Mouse (Mus musculus) activated CD4-positive, CD25-positive, alpha-beta regulatory T cell, adult 4 months (primary cell): ENCODE data around the gene Slc39a5. TPM values are rescaled to one million over a fixed set of nuclear protein-coding genes. Genes with fewer than 3 reads are reported as not detected.

Experiments
- ATAC-seq: one replicate; pipeline ENCODE4 v1.8.0; 2017
- polyA plus RNA-seq, 2 experiments: library from polyadenylated mRNA; unstranded; fragments of 100-300 nt; shearing (Covaris generic); gene quantifications; one replicate each; pipeline ENCODE4 v1.2.1; 2017

Slc39a5 gene
- polyA plus RNA-seq, 2 experiments from 2014 or later, result not detected

DNA sequence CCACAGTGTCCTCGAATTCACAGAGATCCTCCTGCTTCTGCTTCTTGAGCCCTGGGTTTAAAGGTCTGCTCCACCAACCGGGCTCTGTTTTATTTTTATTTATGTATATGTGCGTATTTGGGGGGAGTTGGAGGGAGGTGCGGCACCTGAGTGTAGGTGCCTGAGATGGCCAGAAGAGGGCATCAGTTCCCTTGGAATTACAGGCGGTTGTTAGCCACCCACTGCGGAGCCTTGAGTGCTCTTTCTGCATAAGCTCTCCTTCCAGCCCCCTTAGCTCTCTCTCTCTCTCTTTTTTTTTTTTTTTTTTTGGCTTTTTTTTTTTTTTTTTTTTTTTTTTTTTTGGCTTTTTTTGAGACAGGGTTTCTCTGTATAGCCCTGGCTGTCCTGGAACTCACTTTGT is 26.6 kb downstream of the Slc39a5 start:
- ATAC-seq, result no peak

DNA sequence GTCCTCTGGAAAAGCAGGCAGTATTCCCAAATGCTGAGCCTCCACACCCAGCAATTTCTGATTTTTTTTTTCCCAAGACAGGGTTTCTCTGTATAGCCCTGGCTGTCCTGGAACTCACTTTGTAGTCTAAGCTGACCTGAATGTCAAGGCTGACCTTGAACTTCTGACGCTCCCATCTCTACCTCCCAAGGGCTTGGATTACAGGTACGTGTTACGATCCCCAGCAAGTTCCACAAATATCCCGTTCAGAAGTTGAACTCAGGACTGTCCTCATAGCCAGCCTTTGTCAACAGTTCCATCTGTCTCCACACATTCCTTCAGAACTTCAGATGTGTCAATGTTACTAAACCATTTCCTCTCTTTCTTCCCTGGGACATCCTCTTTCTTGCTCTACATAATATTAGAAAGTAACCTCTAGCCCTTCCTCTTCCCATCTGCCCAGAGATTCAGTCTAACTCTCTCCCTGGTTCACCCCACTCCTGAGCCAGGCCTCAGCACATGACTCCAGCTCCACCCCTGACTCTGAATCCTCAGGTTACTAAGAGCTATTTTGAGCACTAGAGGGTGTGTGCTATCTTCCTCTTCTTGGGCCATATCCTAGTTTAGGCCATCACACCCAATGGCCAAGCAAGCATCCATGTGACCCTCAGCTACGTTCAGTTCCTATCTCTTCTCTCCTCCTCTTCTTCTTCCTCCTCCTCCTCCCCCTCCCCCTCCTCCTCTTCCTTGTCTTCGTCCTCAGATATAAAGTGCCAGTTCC is 27.9 kb downstream of the Slc39a5 start:
- ATAC-seq, result no peak

GRCm38 (mm10) chr10:128372142-128372541 is 28.9 kb downstream of the Slc39a5 start:
- no peak for ATAC-seq

DNA sequence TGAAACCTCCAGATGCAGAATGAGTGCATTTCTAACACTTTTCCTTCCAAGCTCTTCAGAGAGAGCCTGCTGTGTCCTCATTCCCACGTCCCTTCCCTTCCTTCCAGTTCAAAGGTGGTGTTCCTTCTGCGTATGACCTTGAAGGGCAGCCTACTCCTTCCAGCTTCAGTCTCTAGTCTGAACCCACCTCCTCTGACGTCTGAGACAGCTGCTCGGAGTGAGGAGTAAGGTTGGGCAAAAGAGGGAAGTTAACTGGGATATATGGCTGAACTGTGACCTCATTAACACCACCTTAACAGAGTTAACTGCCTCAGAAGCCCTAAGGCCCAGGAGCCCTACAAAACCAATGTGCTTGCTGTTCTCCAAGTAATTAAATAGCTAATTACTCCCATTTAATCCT is 30.4 kb downstream of the Slc39a5 start:
- no peak for ATAC-seq

GRCm38 (mm10) chr10:128370021-128370420 is 31.0 kb downstream of the Slc39a5 start:
- ATAC-seq, result no peak

DNA sequence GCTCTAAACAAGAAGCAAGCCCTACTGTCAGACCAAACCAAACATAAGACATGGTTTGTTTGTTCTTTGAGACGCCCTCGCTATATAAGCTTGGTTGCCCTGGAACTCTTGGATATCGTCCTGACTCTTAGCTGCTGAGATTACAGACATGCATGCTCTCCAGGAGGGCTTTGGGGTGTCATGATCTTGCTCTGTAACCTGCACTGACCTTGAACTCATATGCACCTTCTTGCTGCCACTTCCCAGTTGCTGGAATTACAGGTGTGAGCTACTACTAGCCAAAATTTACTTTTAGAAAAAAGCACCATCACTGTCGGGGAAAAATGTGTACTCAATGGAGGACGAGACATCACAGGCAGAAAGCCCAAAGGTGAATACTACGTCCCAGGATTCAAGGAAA is 31.4 kb downstream of the Slc39a5 start:
- no peak for ATAC-seq

DNA sequence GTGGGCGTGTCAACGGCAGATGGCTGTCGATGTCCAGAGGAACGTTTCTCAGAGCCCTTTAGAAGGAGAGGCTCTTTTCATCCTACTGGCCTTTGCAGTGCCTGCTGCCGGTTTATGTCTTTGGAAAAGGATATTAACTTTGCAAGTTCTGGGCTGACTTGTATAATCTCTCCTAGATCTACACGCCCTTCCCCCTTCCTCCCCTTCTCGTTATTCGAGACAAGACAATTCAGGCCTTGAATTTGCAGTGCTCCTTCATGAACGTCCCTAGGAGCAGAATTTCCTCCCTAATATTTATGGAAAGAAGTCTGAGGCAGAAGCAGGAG is 31.8 kb downstream of the Slc39a5 start:
- no peak for ATAC-seq

DNA sequence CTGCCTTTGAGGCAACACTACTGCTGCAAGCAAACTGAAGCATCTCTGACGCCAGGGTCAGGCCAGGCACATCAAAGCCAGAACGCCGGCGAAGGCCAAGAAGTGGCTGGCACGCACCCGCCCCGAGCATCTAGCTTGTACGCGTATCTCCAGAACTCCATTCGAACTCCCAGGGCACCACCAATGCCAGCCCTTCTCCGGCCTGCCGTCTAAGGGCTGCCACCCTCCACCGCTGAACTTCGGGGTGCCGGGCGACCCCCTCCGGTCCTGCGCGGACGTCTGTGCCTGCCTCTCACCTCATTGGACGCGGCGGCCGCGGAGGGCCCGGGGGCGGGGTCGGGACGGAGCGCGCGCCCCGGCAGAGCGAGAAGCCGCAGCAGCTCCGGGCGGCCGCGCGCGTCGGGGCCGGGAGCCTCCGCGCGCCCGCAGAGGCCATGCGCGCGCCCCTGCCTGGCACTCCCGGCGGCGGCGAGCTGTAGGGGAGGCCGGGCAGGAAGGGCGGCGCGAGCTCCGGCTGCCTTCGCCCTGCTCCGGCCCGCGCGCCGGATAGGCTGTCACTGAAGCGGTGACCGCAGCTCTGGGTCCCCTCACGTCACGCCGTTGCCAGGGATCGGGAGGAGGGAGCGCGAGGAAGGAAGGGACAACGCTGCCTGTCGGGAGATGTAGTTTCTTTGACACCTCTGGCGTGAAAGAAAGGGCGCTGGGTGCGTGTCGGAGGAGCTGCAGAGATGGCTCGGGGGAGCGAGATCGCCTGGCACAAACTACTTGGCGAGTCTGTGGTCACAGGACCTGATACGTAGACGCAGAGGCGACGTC is 32.4 kb downstream of the Slc39a5 start, which contains the start of gene Coq10a:
Gene Coq10a, minus strand, starts transcription at position 596 of the 816 bp plus-strand sequence.
- peak; percentile 84 for ATAC-seq

- ATAC-seq, result no peak
Measured at GRCm38 (mm10) chr10:128367899-128368401, 33.1 kb downstream of the Slc39a5 start.

- ATAC-seq, result no peak
Measured at GRCm38 (mm10) chr10:128362568-128362967, 38.5 kb downstream of the Slc39a5 start.

- no peak for ATAC-seq
Measured at GRCm38 (mm10) chr10:128361836-128362235, 39.2 kb downstream of the Slc39a5 start.

DNA sequence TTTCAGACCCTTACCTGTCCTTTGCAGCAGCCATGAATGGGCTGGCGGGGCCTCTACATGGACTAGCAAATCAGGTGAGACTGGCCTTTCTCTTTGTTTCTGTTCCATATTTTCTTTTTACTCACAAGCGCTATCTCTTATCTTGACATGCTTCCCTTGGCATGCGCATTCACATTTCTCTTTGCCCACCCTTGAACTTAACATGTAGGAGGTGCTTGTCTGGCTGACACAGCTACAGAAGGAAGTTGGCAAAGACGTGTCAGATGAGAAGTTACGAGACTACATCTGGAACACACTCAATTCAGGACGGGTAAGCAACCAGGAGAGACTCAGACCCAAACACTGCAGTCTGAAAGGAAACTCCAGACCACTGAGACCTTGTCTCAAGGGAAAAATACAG is 41.8 kb downstream of the Slc39a5 start:
- ATAC-seq, result no peak

- ATAC-seq, result no peak
Measured at GRCm38 (mm10) chr10:128358796-128359195, 42.2 kb downstream of the Slc39a5 start.

- no peak for ATAC-seq
Measured at GRCm38 (mm10) chr10:128347541-128347940, 53.5 kb downstream of the Slc39a5 start.

Other genes with a start within 250 kb of the Slc39a5 start
- gene Rbms2, start 220.9 kb downstream of the Slc39a5 start, polyA plus RNA-seq, result 10 to 100 TPM; 20.9 to 25.0 TPM
- under 1 TPM in 1 of 2 experiments, not detected in 1; 0.26 TPM for gene Gls2, start 206.8 kb downstream of the Slc39a5 start, polyA plus RNA-seq
- 10 to 100 TPM; 13.3 to 15.6 TPM for gene Spryd4, start 189.4 kb downstream of the Slc39a5 start, polyA plus RNA-seq
- not detected for gene Mip, start 175.4 kb downstream of the Slc39a5 start, polyA plus RNA-seq
- gene Timeless, start 169.2 kb downstream of the Slc39a5 start, polyA plus RNA-seq, result 10 to 100 TPM; 23.7 to 35.9 TPM
- not detected for gene Apon, start 147.1 kb downstream of the Slc39a5 start, polyA plus RNA-seq
- not detected for gene Apof, start 132.6 kb downstream of the Slc39a5 start, polyA plus RNA-seq
- gene Stat2, start 130.7 kb downstream of the Slc39a5 start, polyA plus RNA-seq, result 10 to 100 TPM; 45.6 to 66.1 TPM
- not detected for gene Il23a, start 102.5 kb downstream of the Slc39a5 start, polyA plus RNA-seq
- 10 to 100 TPM; 18.9 to 21.1 TPM for gene Pan2, start 97.9 kb downstream of the Slc39a5 start, polyA plus RNA-seq
- 100 to 1,000 TPM in 1 of 2 experiments, 10 to 100 TPM in 1; 96.7 to 115 TPM for gene Cnpy2, start 78.8 kb downstream of the Slc39a5 start, polyA plus RNA-seq
- 100 to 1,000 TPM; 145 to 149 TPM for gene Cs, start 63.5 kb downstream of the Slc39a5 start, polyA plus RNA-seq
- 10 to 100 TPM; 14.3 to 20.3 TPM for gene Coq10a, start 32.2 kb downstream of the Slc39a5 start, polyA plus RNA-seq
- gene Ankrd52, start 24.1 kb downstream of the Slc39a5 start, polyA plus RNA-seq, result 1 to 10 TPM; 2.6 to 4.5 TPM
- gene Nabp2, start 10.3 kb upstream of the Slc39a5 start, polyA plus RNA-seq, result 10 to 100 TPM; 75.0 to 81.0 TPM
- gene Rnf41, start 10.4 kb upstream of the Slc39a5 start, polyA plus RNA-seq, result 10 to 100 TPM; 26.1 to 39.3 TPM
- gene Smarcc2, start 58.0 kb upstream of the Slc39a5 start, polyA plus RNA-seq, result 10 to 100 TPM; 53.8 to 54.8 TPM
- 1,000 to 10,000 TPM; 1,113 TPM for gene Myl6, start 92.9 kb upstream of the Slc39a5 start, polyA plus RNA-seq
- gene Myl6b, start 97.5 kb upstream of the Slc39a5 start, polyA plus RNA-seq, result 1 to 10 TPM; 2.0 to 6.9 TPM
- gene Esyt1, start 124.6 kb upstream of the Slc39a5 start, polyA plus RNA-seq, result 10 to 100 TPM; 77.5 to 80.7 TPM
- gene Zc3h10, start 146.5 kb upstream of the Slc39a5 start, polyA plus RNA-seq, result 10 to 100 TPM in 1 of 2 experiments, 1 to 10 TPM in 1; 6.4 to 10.1 TPM
- gene Rpl41, start 148.1 kb upstream of the Slc39a5 start, polyA plus RNA-seq, result 1,000 to 10,000 TPM; 5,950 to 7,803 TPM
- 100 to 1,000 TPM; 136 to 160 TPM for gene Pa2g4, start 164.8 kb upstream of the Slc39a5 start, polyA plus RNA-seq
- 1 to 10 TPM; 4.1 to 4.2 TPM for gene Erbb3, start 188.4 kb upstream of the Slc39a5 start, polyA plus RNA-seq
- 1,000 to 10,000 TPM; 1,759 to 1,796 TPM for gene Rps26, start 225.5 kb upstream of the Slc39a5 start, polyA plus RNA-seq
- gene Ikzf4, start 244.8 kb upstream of the Slc39a5 start, polyA plus RNA-seq, result 100 to 1,000 TPM; 103 to 107 TPM